Mouse (Mus musculus) heart, postnatal 36 days (tissue): ENCODE measurements at regions not wholly inside any gene's neighbourhood (a gene's known extent, or its start where the extent isn't known, plus 50 kb on each side); places are given as distances from the start of the nearest gene placed in this dataset.
"Not testable (repeated sequence)": the region's sequence is repeated elsewhere in the genome, so short reads cannot be mapped to it uniquely, and the experiment has no call there.

Experiments
- DNase-seq, 2 experiments: peaks; one replicate each; pipeline ENCODE4 v3.0.0; 2021 to 2022
- intact Hi-C: fragments of 180-260 bp; cut with DNase I; formaldehyde crosslinking; loops from one replicate; pipeline ENCODE4 v1.15.1; 2025

GRCm38 (mm10) chr8:4934551-4934950 lies 155.2 kb upstream of the Shcbp1 start:
- DNase-seq, result no peak
- intact Hi-C loops, result no loop called here

- intact Hi-C loops, result no loop called here
- DNase-seq, result no peak
Measured at GRCm38 (mm10) chr8:4934035-4934434, 154.7 kb upstream of the Shcbp1 start.

GRCm38 (mm10) chr8:4916447-4916846 lies 137.1 kb upstream of the Shcbp1 start:
- intact Hi-C loops, result no loop called here
- DNase-seq, result no peak

GRCm38 (mm10) chr8:4895046-4895445 lies 115.7 kb upstream of the Shcbp1 start:
- no peak for DNase-seq
- intact Hi-C loops, result no loop called here

GRCm38 (mm10) chr8:4868761-4869160 lies 89.4 kb upstream of the Shcbp1 start:
- intact Hi-C loops, DNase-seq: not testable (repeated sequence)

- peak in 1 of 2 experiments; percentile 24 for DNase-seq
- intact Hi-C loops, result no loop called here
Measured at GRCm38 (mm10) chr8:4839087-4839486, 59.7 kb upstream of the Shcbp1 start.

- DNase-seq, result no peak
- intact Hi-C loops, result no loop called here
Measured at GRCm38 (mm10) chr8:4838527-4838926, 59.2 kb upstream of the Shcbp1 start.

DNA sequence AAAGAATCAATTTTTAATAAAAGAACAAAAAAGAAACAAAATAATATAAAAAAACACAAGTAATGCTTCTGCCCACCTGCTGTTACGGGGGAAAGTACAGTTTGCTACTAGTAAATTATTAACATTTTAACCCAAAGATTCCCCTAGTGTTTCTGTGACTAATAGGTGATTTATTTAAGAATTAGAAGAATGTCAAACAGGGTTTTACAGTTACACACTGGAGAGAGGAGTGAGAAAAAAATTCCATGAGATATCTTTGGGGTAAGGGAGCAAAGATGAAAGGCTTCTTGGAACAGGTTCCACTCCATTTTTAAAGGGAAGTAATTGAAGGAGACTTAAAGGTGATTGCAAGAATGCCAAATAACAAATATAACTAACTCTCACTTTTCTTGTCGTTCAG lies 58.4 kb upstream of the Shcbp1 start:
- intact Hi-C loops, result no loop called here

GRCm38 (mm10) chr8:4836651-4837050 lies 57.3 kb upstream of the Shcbp1 start:
- DNase-seq, result no peak
- intact Hi-C loops, result no loop called here

More for the DNA sequence above, 58.4 kb upstream of the Shcbp1 start:
- DNase-seq, result no peak
